Mouse (Mus musculus) testis, adult 2 months (tissue): ENCODE results near the gene C1qc.

Source experiments
- CTCF ChIP-seq: fragments of 200-500 bp; IDR thresholded peaks from 2 replicates; pipeline ENCODE4 v1.5.1; 2012; ENCODE audit warnings: low read depth, mild to moderate bottlenecking, inconsistent platforms, low read length, moderate library complexity; ENCODE audit not compliant: control insufficient read depth, insufficient read depth, insufficient replicate concordance
- POLR2A ChIP-seq: fragments of 200-500 bp; IDR thresholded peaks from 2 replicates; pipeline ENCODE4 v1.6.1; 2012; ENCODE audit warnings: low read depth, mild to moderate bottlenecking, inconsistent platforms, low read length, moderate library complexity; ENCODE audit not compliant: control insufficient read depth

- TF ChIP-seq CTCF, result no peak
- no peak for TF ChIP-seq POLR2A
Observed at GRCm38 (mm10) chr4:136925804-136926203, 32.9 kb upstream of the C1qc start.
